Mouse (Mus musculus): ENCODE measurements around the gene Brdt. TPM values are rescaled to one million over a fixed set of nuclear protein-coding genes. Genes with fewer than 3 reads are reported as not detected.

Gene Brdt
- polyA plus RNA-seq, 1 experiment: 0.09 TPM

DNA sequence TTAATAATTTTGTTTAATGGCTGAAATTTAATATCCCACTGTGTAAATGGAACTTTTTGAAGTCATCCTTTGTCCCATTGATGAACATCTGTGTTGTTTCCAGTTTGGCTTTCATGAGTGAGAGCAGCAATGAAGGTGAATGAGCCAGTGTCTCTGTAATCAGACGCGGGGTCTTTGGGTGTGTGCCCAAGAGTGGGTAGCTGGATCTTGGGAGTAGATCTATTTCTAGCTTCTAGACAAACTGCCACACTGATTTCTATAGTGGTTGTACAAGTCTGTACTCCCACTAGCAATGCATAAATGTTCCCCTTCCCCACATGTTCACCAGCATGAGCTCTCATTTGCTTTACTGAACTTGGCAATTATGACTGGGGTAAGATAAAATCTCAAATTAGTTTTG is 58.4 kb downstream of the Brdt start:
- H3K4me3 ChIP-seq (ENCODE audit: insufficient read depth, poor library complexity, severe bottlenecking): no peak overlapping the region

DNA sequence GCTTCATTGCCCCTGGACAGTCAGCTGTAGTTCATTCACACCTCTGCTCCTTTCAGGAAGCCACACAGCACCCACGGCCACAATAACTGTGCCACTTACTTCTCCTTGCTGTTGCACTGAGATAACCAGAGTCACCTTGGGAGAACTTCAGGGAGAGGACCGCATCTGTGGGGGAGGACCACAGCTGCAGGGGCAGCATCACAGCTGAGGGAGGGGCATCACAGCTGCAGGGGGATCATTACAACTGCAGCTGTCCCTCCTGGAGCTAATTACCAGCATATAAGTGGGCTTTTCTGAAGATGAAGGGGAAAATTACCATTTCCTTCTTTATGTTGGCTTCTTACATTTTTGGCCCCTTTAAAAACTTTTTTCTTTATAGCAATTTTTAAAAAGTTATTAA is 63.5 kb downstream of the Brdt start:
- H3K27me3 ChIP-seq (ENCODE audit: control insufficient read depth, insufficient read depth, insufficient read length): peaks cover 7% of the 10 kb centered on the region
- no peak for TF ChIP-seq CTCF (IDR thresholded peaks at IDR 0.05; ENCODE audit: control insufficient read depth, insufficient read depth, insufficient read length)
- TF ChIP-seq USF1 (IDR thresholded peaks at IDR 0.05; ENCODE audit: low read depth): no peak
- TF ChIP-seq FOSL1 (IDR thresholded peaks at IDR 0.05; ENCODE audit: insufficient read depth, low read length, poor library complexity, severe bottlenecking): no peak
- no peak for TF ChIP-seq MYOG (IDR thresholded peaks at IDR 0.05; ENCODE audit: control insufficient read depth, extremely low read depth, insufficient read length)
- TF ChIP-seq MYOD1 (IDR thresholded peaks at IDR 0.05; ENCODE audit: control insufficient read depth, insufficient read length, low read depth): no peak
- TF ChIP-seq CEBPB (IDR thresholded peaks at IDR 0.05; ENCODE audit: low read depth): no peak
- TF ChIP-seq MAX (IDR thresholded peaks at IDR 0.05): no peak
- no peaks in the 10 kb centered on the region for H3K79me2 ChIP-seq (ENCODE audit: control insufficient read depth, insufficient read depth)
- no peaks in the 10 kb centered on the region for H3K79me3 ChIP-seq (ENCODE audit: low read depth)
- no peaks in the 10 kb centered on the region for H3K36me3 ChIP-seq (ENCODE audit: control insufficient read depth, insufficient read depth)
- no peak overlapping the region for H3ac ChIP-seq (ENCODE audit: control insufficient read depth, insufficient read length, low read depth)
- no peak overlapping the region for H3K4me3 ChIP-seq (ENCODE audit: insufficient read depth, poor library complexity, severe bottlenecking)

More for the DNA sequence above, 58.4 kb downstream of the Brdt start:
- Histone ChIP-seq H3ac (ENCODE audit: control insufficient read depth, insufficient read length, low read depth) (no peak overlapping the region), H3K79me2 (ENCODE audit: control insufficient read depth, insufficient read depth) (no peaks in the 10 kb centered on the region), H3K27me3 (ENCODE audit: control insufficient read depth, insufficient read depth, insufficient read length) (no peaks in the 10 kb centered on the region), H3K79me3 (ENCODE audit: low read depth) (no peaks in the 10 kb centered on the region), H3K36me3 (ENCODE audit: control insufficient read depth, insufficient read depth) (no peaks in the 10 kb centered on the region)
- TF ChIP-seq MYOG (IDR thresholded peaks at IDR 0.05; ENCODE audit: control insufficient read depth, extremely low read depth, insufficient read length) (no peak), FOSL1 (IDR thresholded peaks at IDR 0.05; ENCODE audit: insufficient read depth, low read length, poor library complexity, severe bottlenecking) (no peak), CEBPB (IDR thresholded peaks at IDR 0.05; ENCODE audit: low read depth) (no peak), MAX (IDR thresholded peaks at IDR 0.05) (no peak), CTCF (IDR thresholded peaks at IDR 0.05; ENCODE audit: control insufficient read depth, insufficient read depth, insufficient read length) (no peak), USF1 (IDR thresholded peaks at IDR 0.05; ENCODE audit: low read depth) (no peak), MYOD1 (IDR thresholded peaks at IDR 0.05; ENCODE audit: control insufficient read depth, insufficient read length, low read depth) (no peak)

DNA sequence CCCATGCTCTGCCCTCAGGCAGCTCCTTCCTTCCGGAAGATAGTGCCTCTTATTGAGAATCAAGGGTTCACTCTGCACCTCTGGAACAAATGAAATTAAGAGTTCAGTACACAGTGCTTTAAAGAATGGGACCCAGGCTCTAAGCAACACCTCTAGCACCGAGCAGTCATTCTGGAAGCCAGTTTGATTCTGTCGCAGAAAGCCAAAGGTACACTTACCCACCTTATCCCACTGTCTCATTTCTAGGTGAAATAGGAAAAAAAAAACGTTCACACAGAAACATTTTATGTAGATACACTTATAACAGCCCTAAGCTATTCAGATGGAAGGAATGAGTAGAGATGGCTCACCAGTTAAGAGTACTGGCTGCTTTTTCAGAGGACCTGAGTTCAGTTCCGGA is 71.5 kb downstream of the Brdt start, which contains the start of gene Ephx4:
Ephx4 (plus strand) TSS at position 301 of the 400 bp plus-strand sequence.
- Histone ChIP-seq H3K79me3 (ENCODE audit: low read depth) (no peaks in the 10 kb centered on the region), H3K4me3 (ENCODE audit: insufficient read depth, poor library complexity, severe bottlenecking) (no peak within 1 kb of the TSS), H3K27me3 (ENCODE audit: control insufficient read depth, insufficient read depth, insufficient read length) (peaks cover 25% of the 10 kb centered on the region), H3K79me2 (ENCODE audit: control insufficient read depth, insufficient read depth) (no peaks in the 10 kb centered on the region), H3ac (ENCODE audit: control insufficient read depth, insufficient read length, low read depth) (no peak within 1 kb of the TSS), H3K36me3 (ENCODE audit: control insufficient read depth, insufficient read depth) (no peaks in the 10 kb centered on the region)
- no peak for TF ChIP-seq CTCF (IDR thresholded peaks at IDR 0.05; ENCODE audit: control insufficient read depth, insufficient read depth, insufficient read length)
- no peak for TF ChIP-seq FOSL1 (IDR thresholded peaks at IDR 0.05; ENCODE audit: insufficient read depth, low read length, poor library complexity, severe bottlenecking)
- no peak for TF ChIP-seq USF1 (IDR thresholded peaks at IDR 0.05; ENCODE audit: low read depth)
- TF ChIP-seq MAX (IDR thresholded peaks at IDR 0.05): no peak
- no peak for TF ChIP-seq MYOG (IDR thresholded peaks at IDR 0.05; ENCODE audit: control insufficient read depth, extremely low read depth, insufficient read length)
- TF ChIP-seq CEBPB (IDR thresholded peaks at IDR 0.05; ENCODE audit: low read depth): no peak
- TF ChIP-seq MYOD1 (IDR thresholded peaks at IDR 0.05; ENCODE audit: control insufficient read depth, insufficient read length, low read depth): no peak

DNA sequence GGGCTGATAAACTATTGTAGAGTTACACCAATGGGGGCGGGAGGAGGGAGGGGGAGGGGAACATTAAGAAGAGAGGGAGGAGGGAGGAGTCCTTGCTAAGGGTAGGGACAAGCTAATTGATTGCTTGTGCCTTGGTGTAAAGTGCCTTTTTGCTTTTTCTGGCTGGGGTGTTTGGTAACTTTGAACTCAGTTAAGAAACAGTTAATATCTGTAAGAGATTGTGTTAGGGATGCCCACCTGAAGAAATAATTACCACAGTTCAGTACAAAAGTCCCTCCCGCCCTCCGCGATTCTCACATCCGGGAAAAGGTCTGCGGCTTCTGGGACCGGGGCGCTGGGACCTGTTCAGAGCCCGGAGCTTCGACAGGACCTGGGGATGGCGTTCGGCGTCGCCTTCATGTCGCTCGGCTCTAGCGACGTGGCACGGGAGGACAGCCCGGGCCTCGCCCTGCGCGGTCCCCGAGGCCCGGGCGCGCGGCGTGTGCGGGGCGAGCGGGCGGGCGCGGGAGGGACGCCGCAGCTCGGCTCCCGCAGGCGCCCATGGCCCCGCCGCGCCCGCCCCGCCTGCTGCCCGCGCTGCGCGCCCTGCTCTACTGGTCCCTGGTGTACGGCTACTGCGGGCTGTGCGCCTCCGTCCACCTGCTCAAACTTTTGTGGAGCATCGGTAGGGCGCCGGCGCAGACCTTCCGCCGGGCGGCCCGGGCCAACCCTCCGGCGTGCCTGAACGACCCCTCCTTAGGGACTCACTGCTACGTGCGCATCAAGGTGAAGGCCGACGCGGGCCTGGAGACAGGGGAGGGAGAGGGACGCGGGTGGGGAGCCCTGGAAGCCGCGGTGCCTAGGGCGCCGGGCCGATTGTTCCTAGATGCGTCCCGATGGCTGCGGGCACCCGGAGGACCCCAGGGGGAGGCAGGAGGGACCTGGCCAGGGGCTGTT is 72.3 kb downstream of the Brdt start:
- no peaks in the 10 kb centered on the region for H3K79me3 ChIP-seq (ENCODE audit: low read depth)
- TF ChIP-seq MYOG (IDR thresholded peaks at IDR 0.05; ENCODE audit: control insufficient read depth, extremely low read depth, insufficient read length): no peak
- no peak for TF ChIP-seq MYOD1 (IDR thresholded peaks at IDR 0.05; ENCODE audit: control insufficient read depth, insufficient read length, low read depth)
- TF ChIP-seq USF1 (IDR thresholded peaks at IDR 0.05; ENCODE audit: low read depth): no peak
- TF ChIP-seq CEBPB (IDR thresholded peaks at IDR 0.05; ENCODE audit: low read depth): no peak
- no peak for TF ChIP-seq MAX (IDR thresholded peaks at IDR 0.05)
- H3K4me3 ChIP-seq (ENCODE audit: insufficient read depth, poor library complexity, severe bottlenecking): no peak overlapping the region
- H3K36me3 ChIP-seq (ENCODE audit: control insufficient read depth, insufficient read depth): no peaks in the 10 kb centered on the region
- H3K79me2 ChIP-seq (ENCODE audit: control insufficient read depth, insufficient read depth): no peaks in the 10 kb centered on the region
- no peak overlapping the region for H3ac ChIP-seq (ENCODE audit: control insufficient read depth, insufficient read length, low read depth)
- peaks cover 26% of the 10 kb centered on the region for H3K27me3 ChIP-seq (ENCODE audit: control insufficient read depth, insufficient read depth, insufficient read length)

DNA sequence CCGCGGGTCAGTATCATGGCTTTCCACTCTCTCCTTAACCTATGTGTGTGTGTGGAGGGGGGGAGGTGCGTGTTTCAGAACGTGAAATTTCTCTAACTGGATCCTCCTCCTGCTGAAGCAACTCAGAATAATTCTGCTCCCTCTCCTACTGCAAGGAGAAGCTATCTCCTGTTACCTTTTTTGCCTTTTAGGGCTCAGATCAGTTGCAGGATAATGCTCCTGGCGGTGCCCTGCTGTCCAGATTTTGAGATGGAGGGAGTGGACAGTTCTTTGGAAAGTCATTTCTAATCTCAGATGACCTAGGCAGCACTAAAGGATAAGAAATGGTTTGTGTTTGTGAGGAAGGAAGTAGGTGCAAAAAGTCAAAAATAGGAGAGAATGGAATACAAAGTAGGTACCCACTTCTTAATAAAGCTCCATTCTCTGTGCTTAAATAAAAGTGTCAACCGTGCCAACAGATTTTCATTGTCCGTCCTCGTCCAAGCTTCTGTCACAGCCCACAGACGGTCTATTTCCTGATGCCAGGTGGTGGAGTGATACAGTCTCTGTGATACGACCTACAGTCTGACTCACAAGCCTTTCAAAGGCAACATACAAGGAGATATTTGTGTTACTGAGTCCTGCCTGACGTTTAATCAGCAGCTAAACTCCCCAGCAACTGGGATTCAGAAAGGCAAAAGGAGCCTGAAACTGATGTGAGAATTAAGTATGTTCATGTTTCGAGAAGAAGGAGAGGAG is 73.2 kb downstream of the Brdt start:
- peaks cover 26% of the 10 kb centered on the region for H3K27me3 ChIP-seq (ENCODE audit: control insufficient read depth, insufficient read depth, insufficient read length)
- H3ac ChIP-seq (ENCODE audit: control insufficient read depth, insufficient read length, low read depth): no peak overlapping the region
- no peaks in the 10 kb centered on the region for H3K79me2 ChIP-seq (ENCODE audit: control insufficient read depth, insufficient read depth)
- TF ChIP-seq CEBPB (IDR thresholded peaks at IDR 0.05; ENCODE audit: low read depth): no peak
- no peak for TF ChIP-seq MAX (IDR thresholded peaks at IDR 0.05)
- no peak for TF ChIP-seq FOSL1 (IDR thresholded peaks at IDR 0.05; ENCODE audit: insufficient read depth, low read length, poor library complexity, severe bottlenecking)
- TF ChIP-seq MYOG (IDR thresholded peaks at IDR 0.05; ENCODE audit: control insufficient read depth, extremely low read depth, insufficient read length): no peak
- TF ChIP-seq MYOD1 (IDR thresholded peaks at IDR 0.05; ENCODE audit: control insufficient read depth, insufficient read length, low read depth): no peak
- no peak for TF ChIP-seq CTCF (IDR thresholded peaks at IDR 0.05; ENCODE audit: control insufficient read depth, insufficient read depth, insufficient read length)
- no peak for TF ChIP-seq USF1 (IDR thresholded peaks at IDR 0.05; ENCODE audit: low read depth)
- H3K4me3 ChIP-seq (ENCODE audit: insufficient read depth, poor library complexity, severe bottlenecking): no peak overlapping the region
- H3K36me3 ChIP-seq (ENCODE audit: control insufficient read depth, insufficient read depth): no peaks in the 10 kb centered on the region
- no peaks in the 10 kb centered on the region for H3K79me3 ChIP-seq (ENCODE audit: low read depth)
